Mouse (Mus musculus): ENCODE measurements around the gene S100pbp. TPM values are rescaled to one million over a fixed set of nuclear protein-coding genes. Genes with fewer than 3 reads are reported as not detected.

Gene S100pbp
- polyA plus RNA-seq, 1 experiment from 2014 or later = 7.3 TPM

GRCm38 (mm10) chr4:129136189-129136578, 53.3 kb downstream of the S100pbp start:
- no peak overlapping the region for H3K27ac ChIP-seq (ENCODE audit: low read length)
- H3K36me3 ChIP-seq (ENCODE audit: insufficient read depth, low read length) = no peaks in the 10 kb centered on the region
- peak overlapping the region; percentile 49 for H3K4me3 ChIP-seq (ENCODE audit: low read depth, low read length)
- H3K9ac ChIP-seq (replicated peaks; ENCODE audit: low read depth) = no peak overlapping the region
- H3K9me3 ChIP-seq (ENCODE audit: low read length) = no peaks in the 10 kb centered on the region
- TF ChIP-seq CTCF (IDR thresholded peaks at IDR 0.05) (no peak), EP300 (IDR thresholded peaks at IDR 0.05) (no peak)
- H3K4me1 ChIP-seq (ENCODE audit: insufficient read depth, low read depth, low read length) = 0 out of 2 replicates have a peak, but pooled peaks cover 9% of the 10 kb centered on the region
- 31% methylated on average over 9 of the region's 9 CpGs for WGBS
- ATAC-seq = no peak
- no peak for DNase-seq (ENCODE audit: low spot score)
- H3K4me2 ChIP-seq (replicated peaks; ENCODE audit: low read depth, low read length) = peak overlapping the region; percentile 89
- peaks cover 15% of the 10 kb centered on the region; the same call in 1 of the 2 replicates for H3K27me3 ChIP-seq (replicated peaks; ENCODE audit: insufficient read depth, low read length)

GRCm38 (mm10) chr4:129135637-129136036, 53.9 kb downstream of the S100pbp start:
- Histone ChIP-seq H3K4me1 (ENCODE audit: insufficient read depth, low read depth, low read length) (peaks cover 13% of the 10 kb centered on the region; the same call in 1 of the 2 replicates), H3K36me3 (ENCODE audit: insufficient read depth, low read length) (no peaks in the 10 kb centered on the region), H3K9ac (replicated peaks; ENCODE audit: low read depth) (no peak overlapping the region), H3K4me3 (ENCODE audit: low read depth, low read length) (no peak overlapping the region), H3K27ac (ENCODE audit: low read length) (no peak overlapping the region), H3K4me2 (replicated peaks; ENCODE audit: low read depth, low read length) (no peak overlapping the region), H3K9me3 (ENCODE audit: low read length) (no peaks in the 10 kb centered on the region), H3K27me3 (replicated peaks; ENCODE audit: insufficient read depth, low read length) (peaks cover 15% of the 10 kb centered on the region; the same call in 1 of the 2 replicates)
- WGBS = 55% methylated on average over 2 of the region's 2 CpGs
- ATAC-seq (no peak), DNase-seq (ENCODE audit: low spot score) (no peak)
- TF ChIP-seq CTCF (IDR thresholded peaks at IDR 0.05) = no peak
- TF ChIP-seq EP300 (IDR thresholded peaks at IDR 0.05) = no peak

- peak overlapping the region; percentile 36 for H3K4me2 ChIP-seq (replicated peaks; ENCODE audit: low read depth, low read length)
- H3K4me1 ChIP-seq (ENCODE audit: insufficient read depth, low read depth, low read length) = peaks cover 17% of the 10 kb centered on the region; the same call in 1 of the 2 replicates
- WGBS = 8% methylated on average over 15 of the region's 15 CpGs
- peaks cover 15% of the 10 kb centered on the region; the same call in 1 of the 2 replicates for H3K27me3 ChIP-seq (replicated peaks; ENCODE audit: insufficient read depth, low read length)
- DNase-seq (ENCODE audit: low spot score) (peak; percentile 75), ATAC-seq (0 out of 2 replicates have a peak, but pooled peaks have one; percentile 47)
- TF ChIP-seq CTCF (IDR thresholded peaks at IDR 0.05) (peak; percentile 89), EP300 (IDR thresholded peaks at IDR 0.05) (no peak)
- H3K4me3 ChIP-seq (ENCODE audit: low read depth, low read length) = no peak overlapping the region
- no peaks in the 10 kb centered on the region for H3K36me3 ChIP-seq (ENCODE audit: insufficient read depth, low read length)
- no peak overlapping the region for H3K27ac ChIP-seq (ENCODE audit: low read length)
- H3K9me3 ChIP-seq (ENCODE audit: low read length) = no peaks in the 10 kb centered on the region
- no peak overlapping the region for H3K9ac ChIP-seq (replicated peaks; ENCODE audit: low read depth)
Measured at GRCm38 (mm10) chr4:129134799-129135585, 54.5 kb downstream of the S100pbp start.

GRCm38 (mm10) chr4:129130755-129131303, 58.7 kb downstream of the S100pbp start:
- Histone ChIP-seq H3K27me3 (replicated peaks; ENCODE audit: insufficient read depth, low read length) (0 out of 2 replicates have a peak, but pooled peaks cover 6% of the 10 kb centered on the region), H3K9ac (replicated peaks; ENCODE audit: low read depth) (no peak overlapping the region), H3K4me1 (ENCODE audit: insufficient read depth, low read depth, low read length) (peaks cover 8% of the 10 kb centered on the region; the same call in 1 of the 2 replicates), H3K4me2 (replicated peaks; ENCODE audit: low read depth, low read length) (peak overlapping the region; percentile 37), H3K27ac (ENCODE audit: low read length) (no peak overlapping the region), H3K4me3 (ENCODE audit: low read depth, low read length) (no peak overlapping the region), H3K36me3 (ENCODE audit: insufficient read depth, low read length) (no peaks in the 10 kb centered on the region), H3K9me3 (ENCODE audit: low read length) (no peaks in the 10 kb centered on the region)
- 4% methylated on average over 17 of the region's 17 CpGs for WGBS
- TF ChIP-seq CTCF (IDR thresholded peaks at IDR 0.05) = no peak
- TF ChIP-seq EP300 (IDR thresholded peaks at IDR 0.05) = no peak
- DNase-seq (ENCODE audit: low spot score) = peak; percentile 63
- no peak for ATAC-seq

GRCm38 (mm10) chr4:129130149-129130548, 59.4 kb downstream of the S100pbp start:
- H3K27me3 ChIP-seq (replicated peaks; ENCODE audit: insufficient read depth, low read length) = 0 out of 2 replicates have a peak, but pooled peaks cover 4% of the 10 kb centered on the region
- no peaks in the 10 kb centered on the region for H3K36me3 ChIP-seq (ENCODE audit: insufficient read depth, low read length)
- no peak overlapping the region for H3K4me3 ChIP-seq (ENCODE audit: low read depth, low read length)
- H3K9me3 ChIP-seq (ENCODE audit: low read length) = no peaks in the 10 kb centered on the region
- TF ChIP-seq EP300 (IDR thresholded peaks at IDR 0.05) (no peak), CTCF (IDR thresholded peaks at IDR 0.05) (peak; percentile 79)
- H3K27ac ChIP-seq (ENCODE audit: low read length) = no peak overlapping the region
- H3K9ac ChIP-seq (replicated peaks; ENCODE audit: low read depth) = no peak overlapping the region
- H3K4me1 ChIP-seq (ENCODE audit: insufficient read depth, low read depth, low read length) = peaks cover 8% of the 10 kb centered on the region; the same call in 1 of the 2 replicates
- H3K4me2 ChIP-seq (replicated peaks; ENCODE audit: low read depth, low read length) = peak overlapping the region; percentile 37; the same call in 1 of the 2 replicates
- 2% methylated on average over 8 of the region's 8 CpGs for WGBS
- no peak for ATAC-seq
- peak; percentile 31 for DNase-seq (ENCODE audit: low spot score)

- ATAC-seq (no peak), DNase-seq (ENCODE audit: low spot score) (no peak)
- Histone ChIP-seq H3K9ac (replicated peaks; ENCODE audit: low read depth) (no peak overlapping the region), H3K27me3 (replicated peaks; ENCODE audit: insufficient read depth, low read length) (no peaks in the 10 kb centered on the region), H3K9me3 (ENCODE audit: low read length) (no peaks in the 10 kb centered on the region), H3K27ac (ENCODE audit: low read length) (no peak overlapping the region), H3K36me3 (ENCODE audit: insufficient read depth, low read length) (no peaks in the 10 kb centered on the region), H3K4me2 (replicated peaks; ENCODE audit: low read depth, low read length) (no peak overlapping the region), H3K4me3 (ENCODE audit: low read depth, low read length) (no peak overlapping the region), H3K4me1 (ENCODE audit: insufficient read depth, low read depth, low read length) (peaks cover 8% of the 10 kb centered on the region; the same call in 1 of the 2 replicates)
- TF ChIP-seq CTCF (IDR thresholded peaks at IDR 0.05) (no peak), EP300 (IDR thresholded peaks at IDR 0.05) (no peak)
- 30% methylated on average over 9 of the region's 9 CpGs for WGBS
Measured at GRCm38 (mm10) chr4:129129387-129129786, 60.1 kb downstream of the S100pbp start.

Measured in lung, postnatal 0 days (tissue).